Mouse (Mus musculus): ENCODE measurements around the gene Msrb3. TPM values are rescaled to one million over a fixed set of nuclear protein-coding genes. Genes with fewer than 3 reads are reported as not detected.

Gene Msrb3
- polyA plus RNA-seq, 2 experiments: 13.9 to 28.8 TPM

DNA sequence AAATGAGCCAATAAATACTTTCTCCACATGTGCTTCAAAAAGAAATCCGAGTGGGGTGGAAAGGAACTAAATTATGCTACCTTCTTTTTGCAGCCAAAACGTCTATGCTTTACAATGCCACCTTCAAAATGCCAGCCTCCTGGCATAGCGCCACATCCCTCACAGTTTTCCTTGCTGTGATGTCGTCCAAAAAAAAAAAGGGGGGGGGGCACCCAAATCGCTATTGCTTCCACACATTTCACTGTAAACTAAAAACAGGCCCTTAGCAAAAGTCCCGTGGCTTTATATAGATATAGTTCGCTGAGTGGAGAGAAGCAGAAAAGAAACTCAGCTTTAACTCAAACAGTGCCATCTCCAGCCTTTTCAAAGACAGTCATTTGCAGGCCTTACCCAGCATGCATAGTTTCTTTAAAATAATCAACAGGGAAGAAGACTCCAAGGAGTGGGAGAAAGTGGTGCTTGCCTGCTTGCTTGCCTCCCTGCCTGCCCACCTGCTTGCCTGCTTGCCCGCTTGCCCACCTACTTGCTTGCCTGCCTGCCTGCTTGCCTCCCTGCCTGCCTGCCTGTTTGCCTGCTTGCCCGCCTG lies 47.6 kb downstream of the Msrb3 start:
- peak overlapping the region; percentile 86 for H3K27ac ChIP-seq (replicated peaks; ENCODE audit: low read depth, low read length)
- H3K27me3 ChIP-seq (ENCODE audit: control insufficient read depth, insufficient read depth, low read length): no peaks in the 10 kb centered on the region
- no peaks in the 10 kb centered on the region for H3K36me3 ChIP-seq (ENCODE audit: control insufficient read depth, insufficient read depth, low read length)
- TF ChIP-seq POLR2A (IDR thresholded peaks at IDR 0.05; ENCODE audit: borderline replicate concordance, extremely low read depth, insufficient read depth, insufficient read length): no peak
- no peak overlapping the region for H3K4me3 ChIP-seq (replicated peaks; ENCODE audit: low read length)
- peak overlapping the region; percentile 43 for H3K4me2 ChIP-seq (replicated peaks; ENCODE audit: low read depth, low read length, severe bottlenecking)
- no peaks in the 10 kb centered on the region for H3K9me3 ChIP-seq (ENCODE audit: control insufficient read depth, low read length)
- H3K4me1 ChIP-seq (ENCODE audit: control insufficient read depth, insufficient read depth, low read length): peaks cover 56% of the 10 kb centered on the region
- no peak; the same call in 1 of the 2 replicates for ATAC-seq (ENCODE audit: low FRiP score, low read depth)
- no peak overlapping the region for H3K9ac ChIP-seq (ENCODE audit: low read depth, low read length, severe bottlenecking)
- peak; percentile 83 for DNase-seq (ENCODE audit: low spot score)
- WGBS: 19% methylated on average over 9 of the region's 9 CpGs

- peaks cover 56% of the 10 kb centered on the region for H3K4me1 ChIP-seq (ENCODE audit: control insufficient read depth, insufficient read depth, low read length)
- DNase-seq (ENCODE audit: low spot score) (peak; percentile 53), ATAC-seq (ENCODE audit: low FRiP score, low read depth) (peak; percentile 71)
- H3K4me2 ChIP-seq (replicated peaks; ENCODE audit: low read depth, low read length, severe bottlenecking): peak overlapping the region; percentile 43
- H3K9ac ChIP-seq (ENCODE audit: low read depth, low read length, severe bottlenecking): 0 out of 2 replicates have a peak overlapping the region, but pooled peaks have one; percentile 17
- H3K9me3 ChIP-seq (ENCODE audit: control insufficient read depth, low read length): no peaks in the 10 kb centered on the region
- H3K36me3 ChIP-seq (ENCODE audit: control insufficient read depth, insufficient read depth, low read length): no peaks in the 10 kb centered on the region
- H3K27ac ChIP-seq (replicated peaks; ENCODE audit: low read depth, low read length): peak overlapping the region; percentile 86
- H3K27me3 ChIP-seq (ENCODE audit: control insufficient read depth, insufficient read depth, low read length): no peaks in the 10 kb centered on the region
- 13% methylated on average over 24 of the region's 24 CpGs for WGBS
- TF ChIP-seq POLR2A (IDR thresholded peaks at IDR 0.05; ENCODE audit: borderline replicate concordance, extremely low read depth, insufficient read depth, insufficient read length): no peak
- 0 out of 2 replicates have a peak overlapping the region, but pooled peaks have one; percentile 7 for H3K4me3 ChIP-seq (replicated peaks; ENCODE audit: low read length)
These were observed 48.3 kb downstream of the Msrb3 start for GRCm38 (mm10) chr10:120850391-120851195.

GRCm38 (mm10) chr10:120848677-120849076 lies 50.2 kb downstream of the Msrb3 start:
- Histone ChIP-seq H3K27me3 (ENCODE audit: control insufficient read depth, insufficient read depth, low read length) (no peaks in the 10 kb centered on the region), H3K4me1 (ENCODE audit: control insufficient read depth, insufficient read depth, low read length) (peaks cover 46% of the 10 kb centered on the region), H3K4me3 (replicated peaks; ENCODE audit: low read length) (no peak overlapping the region), H3K27ac (replicated peaks; ENCODE audit: low read depth, low read length) (no peak overlapping the region), H3K9me3 (ENCODE audit: control insufficient read depth, low read length) (no peaks in the 10 kb centered on the region), H3K36me3 (ENCODE audit: control insufficient read depth, insufficient read depth, low read length) (no peaks in the 10 kb centered on the region), H3K4me2 (replicated peaks; ENCODE audit: low read depth, low read length, severe bottlenecking) (no peak overlapping the region), H3K9ac (ENCODE audit: low read depth, low read length, severe bottlenecking) (no peak overlapping the region)
- DNase-seq (ENCODE audit: low spot score) (no peak), ATAC-seq (ENCODE audit: low FRiP score, low read depth) (no peak)
- 51% methylated on average over 7 of the region's 7 CpGs for WGBS
- TF ChIP-seq POLR2A (IDR thresholded peaks at IDR 0.05; ENCODE audit: borderline replicate concordance, extremely low read depth, insufficient read depth, insufficient read length): no peak

GRCm38 (mm10) chr10:120847785-120848184 lies 51.1 kb downstream of the Msrb3 start:
- no peak for TF ChIP-seq POLR2A (IDR thresholded peaks at IDR 0.05; ENCODE audit: borderline replicate concordance, extremely low read depth, insufficient read depth, insufficient read length)
- 80% methylated on average over 4 of the region's 4 CpGs for WGBS
- no peak for ATAC-seq (ENCODE audit: low FRiP score, low read depth)
- H3K9me3 ChIP-seq (ENCODE audit: control insufficient read depth, low read length): no peaks in the 10 kb centered on the region
- DNase-seq (ENCODE audit: low spot score): no peak
- H3K4me2 ChIP-seq (replicated peaks; ENCODE audit: low read depth, low read length, severe bottlenecking): no peak overlapping the region
- H3K4me3 ChIP-seq (replicated peaks; ENCODE audit: low read length): no peak overlapping the region
- no peaks in the 10 kb centered on the region for H3K27me3 ChIP-seq (ENCODE audit: control insufficient read depth, insufficient read depth, low read length)
- peaks cover 7% of the 10 kb centered on the region for H3K36me3 ChIP-seq (ENCODE audit: control insufficient read depth, insufficient read depth, low read length)
- H3K9ac ChIP-seq (ENCODE audit: low read depth, low read length, severe bottlenecking): no peak overlapping the region
- H3K4me1 ChIP-seq (ENCODE audit: control insufficient read depth, insufficient read depth, low read length): peaks cover 37% of the 10 kb centered on the region
- no peak overlapping the region for H3K27ac ChIP-seq (replicated peaks; ENCODE audit: low read depth, low read length)

GRCm38 (mm10) chr10:120839966-120840365 lies 58.9 kb downstream of the Msrb3 start:
- no peaks in the 10 kb centered on the region; the same call in 1 of the 2 replicates for H3K9me3 ChIP-seq (ENCODE audit: control insufficient read depth, low read length)
- H3K27ac ChIP-seq (replicated peaks; ENCODE audit: low read depth, low read length): no peak overlapping the region
- ATAC-seq (ENCODE audit: low FRiP score, low read depth) (no peak), DNase-seq (ENCODE audit: low spot score) (no peak)
- peaks cover 19% of the 10 kb centered on the region for H3K36me3 ChIP-seq (ENCODE audit: control insufficient read depth, insufficient read depth, low read length)
- no peaks in the 10 kb centered on the region for H3K27me3 ChIP-seq (ENCODE audit: control insufficient read depth, insufficient read depth, low read length)
- H3K4me2 ChIP-seq (replicated peaks; ENCODE audit: low read depth, low read length, severe bottlenecking): no peak overlapping the region
- WGBS: 74% methylated on average over 7 of the region's 7 CpGs
- H3K9ac ChIP-seq (ENCODE audit: low read depth, low read length, severe bottlenecking): no peak overlapping the region
- no peaks in the 10 kb centered on the region for H3K4me1 ChIP-seq (ENCODE audit: control insufficient read depth, insufficient read depth, low read length)
- TF ChIP-seq POLR2A (IDR thresholded peaks at IDR 0.05; ENCODE audit: borderline replicate concordance, extremely low read depth, insufficient read depth, insufficient read length): no peak
- no peak overlapping the region for H3K4me3 ChIP-seq (replicated peaks; ENCODE audit: low read length)
